Mouse (Mus musculus): ENCODE measurements around the gene Cldn18. TPM values are rescaled to one million over a fixed set of nuclear protein-coding genes. Genes with fewer than 3 reads are reported as not detected.

The Cldn18 gene
- not detected in 2 replicates for polyA plus RNA-seq (2014; fragmentation: Nextera tagmentation; extraction: Ambion mirVana)

GRCm38 (mm10) chr9:99717134-99717533 lies at the start of gene Cldn18:
Cldn18 (minus strand) TSS chr9:99717267.
- Histone ChIP-seq H3K27ac (ENCODE audit: low read depth, low read length) (no peak within 1 kb of the TSS), H3K36me3 (ENCODE audit: control insufficient read depth, insufficient read depth, low read length) (no peaks in the 10 kb centered on the region), H3K27me3 (replicated peaks; ENCODE audit: control insufficient read depth, insufficient read depth, low read length) (no peaks in the 10 kb centered on the region), H3K4me2 (ENCODE audit: low read length) (no peak within 1 kb of the TSS), H3K9me3 (replicated peaks; ENCODE audit: control insufficient read depth, low read length) (no peaks in the 10 kb centered on the region), H3K9ac (ENCODE audit: low read length) (no peak within 1 kb of the TSS), H3K4me3 (ENCODE audit: low read depth, low read length) (no peak within 1 kb of the TSS), H3K4me1 (ENCODE audit: control insufficient read depth, insufficient read depth, low read length) (no peaks in the 10 kb centered on the region)
- 91% methylated on average over 14 of the region's 14 CpGs for WGBS
- ATAC-seq: no peak
- no peak for DNase-seq (ENCODE audit: low spot score)

GRCm38 (mm10) chr9:99763530-99763929 lies 46.5 kb upstream of the Cldn18 start:
- H3K27ac ChIP-seq (ENCODE audit: low read depth, low read length): no peak overlapping the region
- no peak overlapping the region for H3K9ac ChIP-seq (ENCODE audit: low read length)
- H3K4me3 ChIP-seq (ENCODE audit: low read depth, low read length): no peak overlapping the region
- H3K4me1 ChIP-seq (ENCODE audit: control insufficient read depth, insufficient read depth, low read length): no peaks in the 10 kb centered on the region
- DNase-seq (ENCODE audit: low spot score): peak; percentile 76
- no peaks in the 10 kb centered on the region for H3K36me3 ChIP-seq (ENCODE audit: control insufficient read depth, insufficient read depth, low read length)
- WGBS: 51% methylated on average over 6 of the region's 6 CpGs
- H3K27me3 ChIP-seq (replicated peaks; ENCODE audit: control insufficient read depth, insufficient read depth, low read length): no peaks in the 10 kb centered on the region
- H3K9me3 ChIP-seq (replicated peaks; ENCODE audit: control insufficient read depth, low read length): no peaks in the 10 kb centered on the region
- no peak for ATAC-seq
- H3K4me2 ChIP-seq (ENCODE audit: low read length): no peak overlapping the region

- WGBS: 85% methylated on average over 4 of the region's 4 CpGs
These were observed 33.2 kb upstream of the Cldn18 start for GRCm38 (mm10) chr9:99750272-99750671.

GRCm38 (mm10) chr9:99748279-99748678 lies 31.2 kb upstream of the Cldn18 start:
- no peak for ATAC-seq
- no peak overlapping the region for H3K4me3 ChIP-seq (ENCODE audit: low read depth, low read length)
- no peak overlapping the region for H3K4me2 ChIP-seq (ENCODE audit: low read length)
- WGBS: 78% methylated on average over 1 of the region's 1 CpGs
- no peak for DNase-seq (ENCODE audit: low spot score)
- peaks cover 9% of the 10 kb centered on the region for H3K4me1 ChIP-seq (ENCODE audit: control insufficient read depth, insufficient read depth, low read length)
- H3K9me3 ChIP-seq (replicated peaks; ENCODE audit: control insufficient read depth, low read length): no peaks in the 10 kb centered on the region
- H3K36me3 ChIP-seq (ENCODE audit: control insufficient read depth, insufficient read depth, low read length): no peaks in the 10 kb centered on the region
- no peaks in the 10 kb centered on the region for H3K27me3 ChIP-seq (replicated peaks; ENCODE audit: control insufficient read depth, insufficient read depth, low read length)
- no peak overlapping the region for H3K9ac ChIP-seq (ENCODE audit: low read length)
- H3K27ac ChIP-seq (ENCODE audit: low read depth, low read length): no peak overlapping the region

More at GRCm38 (mm10) chr9:99750272-99750671, 33.2 kb upstream of the Cldn18 start:
- no peak overlapping the region for H3K4me2 ChIP-seq (ENCODE audit: low read length)
- no peak for ATAC-seq
- DNase-seq (ENCODE audit: low spot score): no peak
- H3K36me3 ChIP-seq (ENCODE audit: control insufficient read depth, insufficient read depth, low read length): no peaks in the 10 kb centered on the region
- H3K9me3 ChIP-seq (replicated peaks; ENCODE audit: control insufficient read depth, low read length): no peaks in the 10 kb centered on the region
- no peak overlapping the region for H3K9ac ChIP-seq (ENCODE audit: low read length)
- no peaks in the 10 kb centered on the region for H3K4me1 ChIP-seq (ENCODE audit: control insufficient read depth, insufficient read depth, low read length)
- H3K27ac ChIP-seq (ENCODE audit: low read depth, low read length): no peak overlapping the region
- H3K4me3 ChIP-seq (ENCODE audit: low read depth, low read length): no peak overlapping the region
- H3K27me3 ChIP-seq (replicated peaks; ENCODE audit: control insufficient read depth, insufficient read depth, low read length): no peaks in the 10 kb centered on the region

- H3K27me3 ChIP-seq (replicated peaks; ENCODE audit: control insufficient read depth, insufficient read depth, low read length): no peaks in the 10 kb centered on the region
- H3K9me3 ChIP-seq (replicated peaks; ENCODE audit: control insufficient read depth, low read length): no peaks in the 10 kb centered on the region
- WGBS: 32% methylated on average over 4 of the region's 4 CpGs
- no peaks in the 10 kb centered on the region for H3K36me3 ChIP-seq (ENCODE audit: control insufficient read depth, insufficient read depth, low read length)
- ATAC-seq (no peak), DNase-seq (ENCODE audit: low spot score) (no peak)
- no peak overlapping the region for H3K4me2 ChIP-seq (ENCODE audit: low read length)
- no peak overlapping the region for H3K4me3 ChIP-seq (ENCODE audit: low read depth, low read length)
- H3K4me1 ChIP-seq (ENCODE audit: control insufficient read depth, insufficient read depth, low read length): peaks cover 9% of the 10 kb centered on the region
- no peak overlapping the region for H3K9ac ChIP-seq (ENCODE audit: low read length)
- no peak overlapping the region for H3K27ac ChIP-seq (ENCODE audit: low read depth, low read length)
These were observed 30.7 kb upstream of the Cldn18 start for GRCm38 (mm10) chr9:99747731-99748130.

- 6% methylated on average over 5 of the region's 5 CpGs for WGBS
- Histone ChIP-seq H3K4me1 (ENCODE audit: control insufficient read depth, insufficient read depth, low read length) (peaks cover 9% of the 10 kb centered on the region), H3K27ac (ENCODE audit: low read depth, low read length) (no peak overlapping the region), H3K4me2 (ENCODE audit: low read length) (no peak overlapping the region), H3K27me3 (replicated peaks; ENCODE audit: control insufficient read depth, insufficient read depth, low read length) (no peaks in the 10 kb centered on the region), H3K4me3 (ENCODE audit: low read depth, low read length) (no peak overlapping the region), H3K36me3 (ENCODE audit: control insufficient read depth, insufficient read depth, low read length) (no peaks in the 10 kb centered on the region), H3K9ac (ENCODE audit: low read length) (no peak overlapping the region), H3K9me3 (replicated peaks; ENCODE audit: control insufficient read depth, low read length) (no peaks in the 10 kb centered on the region)
- ATAC-seq: peak; percentile 68
- DNase-seq (ENCODE audit: low spot score): peak; percentile 78
These were observed 27.5 kb upstream of the Cldn18 start for GRCm38 (mm10) chr9:99744548-99744947.

GRCm38 (mm10) chr9:99729943-99730646 lies 13.0 kb upstream of the Cldn18 start:
- peak; percentile 91 for DNase-seq (ENCODE audit: low spot score)
- no peaks in the 10 kb centered on the region for H3K4me1 ChIP-seq (ENCODE audit: control insufficient read depth, insufficient read depth, low read length)
- H3K27me3 ChIP-seq (replicated peaks; ENCODE audit: control insufficient read depth, insufficient read depth, low read length): no peaks in the 10 kb centered on the region
- 35% methylated on average over 15 of the region's 15 CpGs for whole genome bisulfite sequencing
- no peaks in the 10 kb centered on the region for H3K36me3 ChIP-seq (ENCODE audit: control insufficient read depth, insufficient read depth, low read length)
- no peak overlapping the region for H3K27ac ChIP-seq (ENCODE audit: low read depth, low read length)
- H3K9me3 ChIP-seq (replicated peaks; ENCODE audit: control insufficient read depth, low read length): no peaks in the 10 kb centered on the region; the same call in 1 of the 2 replicates
- H3K4me2 ChIP-seq (ENCODE audit: low read length): no peak overlapping the region
- peak; percentile 84 for ATAC-seq
- H3K9ac ChIP-seq (ENCODE audit: low read length): no peak overlapping the region
- no peak overlapping the region for H3K4me3 ChIP-seq (ENCODE audit: low read depth, low read length)

- ATAC-seq (no peak), DNase-seq (ENCODE audit: low spot score) (no peak)
- no peak overlapping the region for H3K4me3 ChIP-seq (ENCODE audit: low read depth, low read length)
- H3K27ac ChIP-seq (ENCODE audit: low read depth, low read length): no peak overlapping the region
- H3K4me1 ChIP-seq (ENCODE audit: control insufficient read depth, insufficient read depth, low read length): no peaks in the 10 kb centered on the region
- H3K27me3 ChIP-seq (replicated peaks; ENCODE audit: control insufficient read depth, insufficient read depth, low read length): no peaks in the 10 kb centered on the region
- no peak overlapping the region for H3K4me2 ChIP-seq (ENCODE audit: low read length)
- H3K9ac ChIP-seq (ENCODE audit: low read length): no peak overlapping the region
- no peaks in the 10 kb centered on the region for H3K36me3 ChIP-seq (ENCODE audit: control insufficient read depth, insufficient read depth, low read length)
- WGBS: 76% methylated on average over 11 of the region's 11 CpGs
- no peaks in the 10 kb centered on the region for H3K9me3 ChIP-seq (replicated peaks; ENCODE audit: control insufficient read depth, low read length)
These were observed 10.8 kb upstream of the Cldn18 start for GRCm38 (mm10) chr9:99727819-99728218.

- no peaks in the 10 kb centered on the region for H3K27me3 ChIP-seq (replicated peaks; ENCODE audit: control insufficient read depth, insufficient read depth, low read length)
- H3K4me3 ChIP-seq (ENCODE audit: low read depth, low read length): no peak overlapping the region
- ATAC-seq (no peak), DNase-seq (ENCODE audit: low spot score) (no peak)
- no peaks in the 10 kb centered on the region for H3K36me3 ChIP-seq (ENCODE audit: control insufficient read depth, insufficient read depth, low read length)
- H3K9me3 ChIP-seq (replicated peaks; ENCODE audit: control insufficient read depth, low read length): no peaks in the 10 kb centered on the region
- H3K4me2 ChIP-seq (ENCODE audit: low read length): no peak overlapping the region
- no peaks in the 10 kb centered on the region for H3K4me1 ChIP-seq (ENCODE audit: control insufficient read depth, insufficient read depth, low read length)
- 80% methylated on average over 8 of the region's 8 CpGs for WGBS
- H3K9ac ChIP-seq (ENCODE audit: low read length): no peak overlapping the region
- H3K27ac ChIP-seq (ENCODE audit: low read depth, low read length): no peak overlapping the region
These were observed 8.2 kb upstream of the Cldn18 start for GRCm38 (mm10) chr9:99725278-99725677.

Data from forebrain, embryonic 14.5 days (tissue).